Mouse (Mus musculus): Measurements from ENCODE around the gene Atp1b1.

GRCm38 (mm10) chr1:164474778-164475511 lies 16.8 kb upstream of the Atp1b1 start:
- TF ChIP-seq NRF1 (IDR thresholded peaks at IDR 0.05; ENCODE audit: insufficient read depth, low read depth, low read length, poor library complexity, severe bottlenecking) (no peak), POLR2A (IDR thresholded peaks at IDR 0.05; ENCODE audit: control insufficient read depth in 1 of 2, insufficient read depth in 1 of 2, low read depth in 1 of 2, low read length in 2 of 2, poor library complexity in 1 of 2) (no peak), EP300 (IDR thresholded peaks at IDR 0.05; ENCODE audit: low read depth in 1 of 2, low read length in 2 of 2) (no peak), MAX (IDR thresholded peaks at IDR 0.05; ENCODE audit: low read length) (no peak), ZKSCAN1 (IDR thresholded peaks at IDR 0.05; ENCODE audit: low read depth, low read length) (no peak), POLR2AphosphoS5 (IDR thresholded peaks at IDR 0.05; ENCODE audit: borderline replicate concordance, low read depth, low read length) (no peak), ZNF384 (IDR thresholded peaks at IDR 0.05; ENCODE audit: low read depth, low read length) (no peak), TCF12 (IDR thresholded peaks at IDR 0.05; ENCODE audit: low read depth, low read length) (no peak), JUND (IDR thresholded peaks at IDR 0.05; ENCODE audit: low read depth, low read length) (no peak), USF2 (IDR thresholded peaks at IDR 0.05; ENCODE audit: borderline replicate concordance in 1 of 2, insufficient read depth in 1 of 2, low read depth in 1 of 2, low read length in 2 of 2) (no peak), CTCF (IDR thresholded peaks at IDR 0.05 in 2 of 3, conservative IDR thresholded peaks at IDR 0.05 in 1 of 3; ENCODE audit: control insufficient read depth in 1 of 3, insufficient read depth in 1 of 3, low read depth in 2 of 3, low read length in 3 of 3, poor library complexity in 1 of 3, severe bottlenecking in 1 of 3) (no peak)

Measured in MEL (cell line).